Mouse (Mus musculus): ENCODE data around the gene Sec14l2.

DNA sequence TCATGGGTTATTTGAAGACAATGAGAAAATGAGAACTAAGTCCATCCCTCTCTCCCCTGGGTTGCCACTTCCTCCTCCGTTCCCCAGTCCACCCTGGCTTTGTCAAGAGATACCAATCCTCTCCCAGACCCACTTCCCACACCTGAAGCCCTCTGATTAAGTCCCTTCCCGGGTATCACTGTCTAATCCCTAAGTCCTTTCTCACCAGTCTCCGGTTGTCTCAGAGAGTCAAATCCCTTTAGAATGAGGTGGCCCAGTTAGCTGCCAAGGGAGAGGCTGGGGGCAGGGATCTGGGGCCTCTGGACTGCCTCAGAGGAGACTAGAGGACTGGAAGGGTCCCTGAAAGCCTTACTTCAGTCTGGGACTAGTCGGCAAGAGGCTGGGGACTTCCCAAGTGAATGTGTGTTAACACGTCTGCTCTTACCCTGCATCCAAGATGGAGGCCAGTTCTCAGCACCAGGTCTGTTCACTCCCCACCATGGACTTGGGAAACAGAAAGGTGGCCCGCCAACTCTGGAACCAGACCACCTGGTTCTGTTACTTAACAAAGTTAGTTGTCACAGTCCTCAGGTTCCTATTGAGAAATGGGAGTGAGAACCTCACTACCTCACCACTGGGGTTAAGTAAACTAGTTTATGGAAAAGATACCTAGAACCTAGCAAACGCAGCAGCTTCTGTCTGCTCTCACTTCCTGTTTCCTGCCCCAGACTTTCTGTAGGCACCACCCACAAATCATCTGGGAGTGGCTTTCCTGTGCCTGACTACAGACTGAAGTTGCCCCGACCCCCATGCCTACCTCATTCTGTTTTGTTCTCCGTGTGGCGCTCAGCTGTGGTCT lies at the start of gene Sec14l2:
- TF ChIP-seq EP300 (optimal IDR thresholded peaks at IDR 0.05) (no peak), CTCF (IDR thresholded peaks at IDR 0.05; ENCODE audit: low read depth) (no peak)
